Mouse (Mus musculus): ENCODE results near the gene Bicral. TPM values are rescaled to one million over a fixed set of nuclear protein-coding genes. Genes with fewer than 3 reads are reported as not detected.
A peak's percentile ranks its signal among the peaks of the same experiment; 100 is the strongest.

The Bicral gene
- polyA plus RNA-seq, 1 experiment = 9.1 TPM

GRCm38 (mm10) chr17:46751794-46752556, 106.3 kb downstream of the Bicral start, which contains the start of gene Cnpy3:
TSS of gene Cnpy3 (minus strand) at chr17:46752214.
- peak; percentile 86 for DNase-seq (ENCODE audit: low spot score)

GRCm38 (mm10) chr17:46751056-46751793, 107.1 kb downstream of the Bicral start:
- no peak for DNase-seq (ENCODE audit: low spot score)

- no peak for DNase-seq (ENCODE audit: low spot score)
Observed at GRCm38 (mm10) chr17:46750580-46750979, 107.7 kb downstream of the Bicral start.

- no peak for DNase-seq (ENCODE audit: low spot score)
Observed at GRCm38 (mm10) chr17:46749282-46749681, 109.0 kb downstream of the Bicral start.

Other genes with a start within 250 kb of the Bicral start
- gene Ptk7, start 229.0 kb downstream of the Bicral start, polyA plus RNA-seq (2012; rRNA removed) = 14.9 and 21.1 TPM in 2 replicates
- 16.5 and 21.6 TPM in 2 replicates for gene Klc4, start 212.5 kb downstream of the Bicral start, polyA plus RNA-seq (2012; rRNA removed)
- 49.8 and 54.6 TPM in 2 replicates for gene Mrpl2, start 212.3 kb downstream of the Bicral start, polyA plus RNA-seq (2012; rRNA removed)
- 23.5 and 29.9 TPM in 2 replicates for gene Cul7, start 208.1 kb downstream of the Bicral start, polyA plus RNA-seq (2012; rRNA removed)
- gene Rrp36, start 184.1 kb downstream of the Bicral start, polyA plus RNA-seq (2012; rRNA removed) = 37.1 and 44.6 TPM in 2 replicates
- 99.0 and 106 TPM in 2 replicates for gene Mea1, start 179.7 kb downstream of the Bicral start, polyA plus RNA-seq (2012; rRNA removed)
- gene Klhdc3, start 177.6 kb downstream of the Bicral start, polyA plus RNA-seq (2012; rRNA removed) = 56.6 and 59.4 TPM in 2 replicates
- 42.6 and 46.2 TPM in 2 replicates for gene Ppp2r5d, start 153.4 kb downstream of the Bicral start, polyA plus RNA-seq (2012; rRNA removed)
- 30.1 and 34.3 TPM in 2 replicates for gene Pex6, start 147.0 kb downstream of the Bicral start, polyA plus RNA-seq (2012; rRNA removed)
- 0.78 and 1.2 TPM in 2 replicates for gene Gnmt, start 129.3 kb downstream of the Bicral start, polyA plus RNA-seq (2012; rRNA removed)
- 64.3 and 66.7 TPM in 2 replicates for gene Cnpy3, start 106.3 kb downstream of the Bicral start, polyA plus RNA-seq (2012; rRNA removed)
- 0.06 TPM in 1 of 2 replicates, not detected in the other for gene Ptcra, start 94.8 kb downstream of the Bicral start, polyA plus RNA-seq (2012; rRNA removed)
- gene 2310039H08Rik, start 85.8 kb downstream of the Bicral start, polyA plus RNA-seq (2012; rRNA removed) = 38.8 and 48.8 TPM in 2 replicates
- 66.8 and 70.0 TPM in 2 replicates for gene Rpl7l1, start 75.8 kb downstream of the Bicral start, polyA plus RNA-seq (2012; rRNA removed)
- gene Tbcc, start 32.2 kb upstream of the Bicral start, polyA plus RNA-seq (2012; rRNA removed) = 20.3 and 21.5 TPM in 2 replicates
- gene Prph2, start 52.0 kb upstream of the Bicral start, polyA plus RNA-seq (2012; rRNA removed) = not detected in 2 replicates
- gene Ubr2, start 152.1 kb upstream of the Bicral start, polyA plus RNA-seq (2012; rRNA removed) = 33.4 and 39.2 TPM in 2 replicates